Mouse (Mus musculus) forebrain, embryonic 16.5 days (tissue): ENCODE results near the gene Vtn. TPM values are rescaled to one million over a fixed set of nuclear protein-coding genes. Genes with fewer than 3 reads are reported as not detected.

Source experiments
- ATAC-seq: fragments of 200-750 bp; cut with Nextera tagmentation; 2 replicates; pipeline ENCODE4 v1.8.0; 2017; ENCODE audit warnings: mild to moderate bottlenecking, moderate library complexity
- H3K27ac ChIP-seq: fragments of 300-500 bp; sonication (generic); 2 replicates; pipeline ENCODE4 v1.5.1; 2014; ENCODE audit warnings: low read length, control low read depth
- H3K27me3 ChIP-seq: fragments of 300-500 bp; sonication (generic); replicated peaks from 2 replicates; pipeline ENCODE4 v1.6.1; 2014; ENCODE audit warnings: low read length; ENCODE audit not compliant: control insufficient read depth, insufficient read depth
- H3K36me3 ChIP-seq: fragments of 300-500 bp; sonication (generic); 2 replicates; pipeline ENCODE4 v1.6.1; 2014; ENCODE audit not compliant: control insufficient read depth, insufficient read depth
- H3K4me1 ChIP-seq: fragments of 300-500 bp; sonication (generic); replicated peaks from 2 replicates; pipeline ENCODE4 v1.6.1; 2014; ENCODE audit warnings: low read length; ENCODE audit not compliant: control insufficient read depth, insufficient read depth
- H3K4me2 ChIP-seq: fragments of 300-500 bp; sonication (generic); 2 replicates; pipeline ENCODE4 v1.6.1; 2014; ENCODE audit warnings: mild to moderate bottlenecking, low read length, control low read depth
- H3K4me3 ChIP-seq: fragments of 300-500 bp; sonication (generic); replicated peaks from 2 replicates; pipeline ENCODE4 v1.5.1; 2014; ENCODE audit warnings: mild to moderate bottlenecking, low read length, control low read depth
- H3K9ac ChIP-seq: fragments of 300-500 bp; sonication (generic); replicated peaks from 2 replicates; pipeline ENCODE4 v1.6.1; 2014; ENCODE audit warnings: low read depth, low read length, control low read depth
- H3K9me3 ChIP-seq: fragments of 300-500 bp; sonication (generic); 2 replicates; pipeline ENCODE4 v1.6.1; 2016; ENCODE audit warnings: low read length; ENCODE audit not compliant: control insufficient read depth
- WGBS: fragments of 180-500 bp; shearing (Covaris S2); extraction: QIAGEN DNeasy Blood & Tissue Kit; methylation state at CpG from one replicate; pipeline ENCODE4 v1.1.7; 2014; 5-methylcytosine and 5-hydroxymethylcytosine counted together
- polyA plus RNA-seq: library from polyadenylated mRNA; unstranded; fragments of >200 nt; fragmentation: Nextera tagmentation; extraction: Ambion mirVana; gene quantifications from 2 replicates; pipeline ENCODE4 v1.2.1, GENCODE M21; 2015

Vtn gene
- polyA plus RNA-seq, 1 experiment from 2014 or later, result 76.0 TPM

DNA sequence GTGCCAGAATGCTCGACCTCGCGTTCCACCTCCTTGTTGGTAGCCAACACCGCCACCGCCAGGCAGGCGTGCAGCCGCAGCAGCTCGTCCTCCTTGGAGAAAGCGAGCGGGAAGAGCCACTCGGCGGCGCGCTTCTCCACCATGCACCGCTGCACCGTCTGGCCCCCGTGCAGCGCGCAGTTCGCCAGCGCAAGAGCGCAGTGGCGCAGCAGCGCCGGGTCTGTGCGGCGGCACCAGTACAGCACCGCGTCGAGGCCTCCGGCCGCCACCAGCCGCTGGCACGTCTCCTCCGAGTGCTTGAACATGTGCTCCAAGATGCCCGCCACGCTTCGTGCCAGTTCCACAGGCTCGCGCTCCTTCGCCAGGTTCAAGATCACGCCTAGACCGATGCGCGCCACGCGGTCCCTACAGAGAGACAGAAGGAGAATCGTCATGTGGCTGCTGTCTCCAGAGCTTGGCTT lies 8.1 kb upstream of the Vtn start:
- Histone ChIP-seq H3K4me1 (peaks cover 30% of the 10 kb centered on the region), H3K9me3 (no peaks in the 10 kb centered on the region), H3K36me3 (peaks cover 7% of the 10 kb centered on the region; the same call in 1 of the 2 replicates), H3K9ac (peak overlapping the region; percentile 53), H3K4me3 (peak overlapping the region; percentile 37), H3K4me2 (peak overlapping the region; percentile 58), H3K27ac (no peak overlapping the region), H3K27me3 (0 out of 2 replicates have a peak, but pooled peaks cover 5% of the 10 kb centered on the region)
- peak; percentile 84 for ATAC-seq
- 5% methylated on average over 48 of the region's 48 CpGs for WGBS

- no peaks in the 10 kb centered on the region for H3K9me3 ChIP-seq
- H3K27ac ChIP-seq, result no peak overlapping the region; the same call in 1 of the 2 replicates
- 0 out of 2 replicates have a peak, but pooled peaks cover 2% of the 10 kb centered on the region for H3K27me3 ChIP-seq
- H3K4me3 ChIP-seq, result peak overlapping the region; percentile 63
- no peaks in the 10 kb centered on the region for H3K36me3 ChIP-seq
- peaks cover 34% of the 10 kb centered on the region for H3K4me1 ChIP-seq
- ATAC-seq, result no peak
- peak overlapping the region; percentile 87 for H3K4me2 ChIP-seq
- peak overlapping the region; percentile 95; the same call in 1 of the 2 replicates for H3K9ac ChIP-seq
- 7% methylated on average over 6 of the region's 6 CpGs for WGBS
Measured at GRCm38 (mm10) chr11:78495904-78496303, 3.0 kb upstream of the Vtn start.

- no peaks in the 10 kb centered on the region for H3K36me3 ChIP-seq
- 0% methylated on average over 44 of the region's 44 CpGs for WGBS
- peak overlapping the region; percentile 95 for H3K9ac ChIP-seq
- 0 out of 2 replicates have a peak, but pooled peaks cover 2% of the 10 kb centered on the region for H3K27me3 ChIP-seq
- no peaks in the 10 kb centered on the region for H3K9me3 ChIP-seq
- H3K4me1 ChIP-seq, result peaks cover 28% of the 10 kb centered on the region
- H3K27ac ChIP-seq, result peak overlapping the region; percentile 93
- H3K4me3 ChIP-seq, result peak overlapping the region; percentile 63
- H3K4me2 ChIP-seq, result peak overlapping the region; percentile 87
- ATAC-seq, result peak; percentile 64
Measured at GRCm38 (mm10) chr11:78497071-78497541, 1.8 kb upstream of the Vtn start.

- Histone ChIP-seq H3K9me3 (no peaks in the 10 kb centered on the region), H3K9ac (peak within 1 kb of the TSS; percentile 95), H3K27ac (peak within 1 kb of the TSS; percentile 93), H3K36me3 (no peaks in the 10 kb centered on the region), H3K4me1 (peaks cover 28% of the 10 kb centered on the region), H3K4me2 (peak within 1 kb of the TSS; percentile 87), H3K27me3 (0 out of 2 replicates have a peak, but pooled peaks cover 2% of the 10 kb centered on the region), H3K4me3 (peak within 1 kb of the TSS; percentile 63)
- WGBS, result 3% methylated on average over 36 of the region's 36 CpGs
- peak; percentile 98 for ATAC-seq
Measured at GRCm38 (mm10) chr11:78497544-78498522, 1.1 kb upstream of the Vtn start, which contains the start of gene Sarm1. Gene Sarm1 (minus strand): TSS chr11:78497754.

- H3K4me1 ChIP-seq, result peaks cover 28% of the 10 kb centered on the region
- no peaks in the 10 kb centered on the region for H3K9me3 ChIP-seq
- no peak overlapping the region for H3K4me2 ChIP-seq
- no peak overlapping the region for H3K27ac ChIP-seq
- WGBS, result 52% methylated on average over 16 of the region's 16 CpGs
- no peak for ATAC-seq
- H3K4me3 ChIP-seq, result no peak overlapping the region
- 0 out of 2 replicates have a peak, but pooled peaks cover 2% of the 10 kb centered on the region for H3K27me3 ChIP-seq
- no peaks in the 10 kb centered on the region for H3K36me3 ChIP-seq
- no peak overlapping the region for H3K9ac ChIP-seq
Measured at GRCm38 (mm10) chr11:78499543-78499942, 652 bp downstream of the Vtn start.

DNA sequence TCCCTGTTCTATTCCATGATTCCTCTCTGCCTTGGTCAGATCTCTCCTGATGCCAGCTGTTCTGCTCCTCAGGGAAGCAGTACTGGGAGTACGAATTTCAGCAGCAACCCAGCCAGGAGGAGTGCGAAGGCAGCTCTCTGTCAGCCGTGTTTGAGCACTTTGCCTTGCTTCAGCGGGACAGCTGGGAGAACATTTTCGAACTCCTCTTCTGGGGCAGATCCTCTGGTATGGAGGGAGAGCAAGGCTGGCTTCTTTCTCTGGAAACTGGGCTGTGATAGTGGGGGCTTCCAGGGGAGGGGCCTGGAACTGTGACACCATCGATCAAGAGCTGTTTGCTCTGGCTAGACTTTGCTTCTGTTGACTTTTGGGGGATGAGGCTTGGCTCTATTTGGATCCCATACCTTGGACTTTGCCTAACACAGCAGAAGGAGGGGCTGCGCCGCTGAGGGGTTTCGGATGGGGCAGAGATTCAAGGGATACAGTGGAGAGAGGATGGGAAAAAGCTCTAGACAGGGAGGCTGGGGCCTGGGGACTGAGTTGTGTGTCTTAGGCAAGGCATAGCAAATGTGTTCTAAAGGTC lies 1.8 kb downstream of the Vtn start:
- 80% methylated on average over 9 of the region's 9 CpGs for WGBS
- H3K9me3 ChIP-seq, result no peaks in the 10 kb centered on the region
- no peak overlapping the region for H3K4me2 ChIP-seq
- H3K27me3 ChIP-seq, result 0 out of 2 replicates have a peak, but pooled peaks cover 2% of the 10 kb centered on the region
- no peaks in the 10 kb centered on the region for H3K36me3 ChIP-seq
- ATAC-seq, result no peak
- H3K9ac ChIP-seq, result no peak overlapping the region
- H3K4me3 ChIP-seq, result no peak overlapping the region
- peaks cover 18% of the 10 kb centered on the region for H3K4me1 ChIP-seq
- H3K27ac ChIP-seq, result no peak overlapping the region

DNA sequence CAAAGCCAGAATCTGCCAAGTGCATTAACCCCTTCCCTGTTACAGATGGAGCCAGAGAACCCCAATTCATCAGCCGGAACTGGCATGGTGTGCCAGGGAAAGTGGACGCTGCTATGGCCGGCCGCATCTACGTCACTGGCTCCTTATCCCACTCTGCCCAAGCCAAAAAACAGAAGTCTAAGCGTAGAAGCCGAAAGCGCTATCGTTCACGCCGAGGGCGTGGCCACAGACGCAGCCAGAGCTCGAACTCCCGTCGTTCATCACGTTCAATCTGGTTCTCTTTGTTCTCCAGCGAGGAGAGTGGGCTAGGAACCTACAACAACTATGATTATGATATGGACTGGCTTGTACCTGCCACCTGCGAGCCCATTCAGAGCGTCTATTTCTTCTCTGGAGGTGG lies 2.6 kb downstream of the Vtn start:
- Histone ChIP-seq H3K4me3 (no peak overlapping the region), H3K9ac (no peak overlapping the region), H3K4me2 (no peak overlapping the region), H3K9me3 (no peaks in the 10 kb centered on the region), H3K27me3 (0 out of 2 replicates have a peak, but pooled peaks cover 2% of the 10 kb centered on the region), H3K4me1 (peaks cover 10% of the 10 kb centered on the region), H3K36me3 (0 out of 2 replicates have a peak, but pooled peaks cover under 1% of the 10 kb centered on the region), H3K27ac (no peak overlapping the region)
- 81% methylated on average over 20 of the region's 20 CpGs for WGBS
- ATAC-seq, result no peak

- Histone ChIP-seq H3K27ac (no peak within 1 kb of the TSS; the same call in 1 of the 2 replicates), H3K4me3 (no peak within 1 kb of the TSS), H3K4me1 (peaks cover 7% of the 10 kb centered on the region), H3K27me3 (0 out of 2 replicates have a peak, but pooled peaks cover 2% of the 10 kb centered on the region), H3K4me2 (no peak within 1 kb of the TSS), H3K9me3 (no peaks in the 10 kb centered on the region), H3K9ac (no peak within 1 kb of the TSS), H3K36me3 (peaks cover 9% of the 10 kb centered on the region)
- 48% methylated on average over 7 of the region's 7 CpGs for whole genome bisulfite sequencing
- 0 out of 2 replicates have a peak, but pooled peaks have one; percentile 24 for ATAC-seq
Measured at GRCm38 (mm10) chr11:78502909-78503650, 4.2 kb downstream of the Vtn start, which contains the start of gene Sebox. Gene Sebox (plus strand): TSS chr11:78503447.
